Mouse (Mus musculus) cerebellum, adult 2 months (tissue): ENCODE data around the gene 1520401A03Rik.

ENCODE experiments used
- CTCF ChIP-seq: fragments of 200-500 bp; IDR thresholded peaks from 2 replicates; pipeline ENCODE4 v1.5.1; 2011; ENCODE audit warnings: low read depth, mild to moderate bottlenecking, control low read depth, low read length, moderate library complexity, borderline replicate concordance; ENCODE audit not compliant: insufficient read depth
- POLR2A ChIP-seq: fragments of 200-500 bp; IDR thresholded peaks from 2 replicates; pipeline ENCODE4 v1.6.1; 2011; ENCODE audit warnings: low read length, control low read depth, borderline replicate concordance; ENCODE audit not compliant: insufficient read depth

- TF ChIP-seq POLR2A (no peak), CTCF (no peak)
Observed at GRCm38 (mm10) chr17:23744076-23744475, 21.5 kb upstream of the 1520401A03Rik start.
